Mouse (Mus musculus) effector memory CD4-positive, alpha-beta T cell, adult 5 months (primary cell): ENCODE results near the gene Cfap97d1. TPM values are rescaled to one million over a fixed set of nuclear protein-coding genes. Genes with fewer than 3 reads are reported as not detected.

ENCODE experiments used
- polyA plus RNA-seq: library from polyadenylated mRNA; unstranded; fragments of 100-300 nt; shearing (Covaris generic); gene quantifications from one replicate; pipeline ENCODE4 v1.2.1, GENCODE M21; 2017

Gene Cfap97d1
- not detected for polyA plus RNA-seq

DNA sequence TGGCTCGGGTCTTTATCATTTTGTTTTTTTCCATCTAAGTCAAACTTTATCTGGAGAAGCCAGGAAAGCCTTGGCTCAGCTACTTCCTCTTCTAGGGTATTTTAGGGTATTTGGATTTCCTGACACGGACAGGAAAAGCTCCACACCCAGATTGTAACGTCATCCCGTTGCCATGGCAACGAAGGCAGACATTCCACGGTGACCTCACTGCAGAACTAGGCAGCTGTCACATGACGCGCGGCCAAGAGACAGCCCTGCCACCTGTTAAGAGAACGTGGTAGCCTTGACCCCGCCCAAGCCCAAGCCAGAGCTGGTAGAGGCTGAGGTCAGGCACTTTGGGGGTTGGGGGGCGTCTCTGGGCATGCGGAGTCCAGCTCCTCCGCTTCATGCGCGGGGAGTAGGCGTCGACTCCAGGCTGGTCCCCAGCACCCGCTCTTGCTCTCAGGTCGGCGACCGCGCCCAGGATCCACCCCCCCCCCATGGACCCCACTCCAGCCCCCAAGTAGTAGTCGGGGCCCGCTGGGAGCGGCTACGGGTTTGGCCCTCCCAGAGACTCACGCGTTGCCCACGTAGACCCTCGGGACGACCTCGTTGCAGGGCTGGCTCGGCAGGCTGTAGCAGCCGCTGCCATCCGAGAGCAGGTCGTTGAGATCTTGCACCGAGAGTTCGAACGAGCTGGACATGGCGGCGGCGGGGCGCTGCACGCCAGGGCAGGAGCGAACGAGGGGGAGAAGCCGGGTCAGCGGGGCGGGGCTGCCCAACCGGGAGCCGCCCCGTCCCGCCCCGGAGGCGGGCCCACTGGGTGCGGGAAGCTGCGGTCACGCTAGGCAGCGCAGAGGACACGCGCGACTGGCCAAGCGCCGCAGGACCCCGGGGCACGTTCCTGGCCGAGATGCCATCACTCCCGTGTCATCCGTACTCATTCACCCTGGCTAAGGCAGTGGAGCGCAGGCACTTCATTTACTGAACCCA, at the start of gene Cfap97d1:
Gene Cfap97d1, plus strand, starts transcription at position 226 of the 972 bp plus-strand sequence.

DNA sequence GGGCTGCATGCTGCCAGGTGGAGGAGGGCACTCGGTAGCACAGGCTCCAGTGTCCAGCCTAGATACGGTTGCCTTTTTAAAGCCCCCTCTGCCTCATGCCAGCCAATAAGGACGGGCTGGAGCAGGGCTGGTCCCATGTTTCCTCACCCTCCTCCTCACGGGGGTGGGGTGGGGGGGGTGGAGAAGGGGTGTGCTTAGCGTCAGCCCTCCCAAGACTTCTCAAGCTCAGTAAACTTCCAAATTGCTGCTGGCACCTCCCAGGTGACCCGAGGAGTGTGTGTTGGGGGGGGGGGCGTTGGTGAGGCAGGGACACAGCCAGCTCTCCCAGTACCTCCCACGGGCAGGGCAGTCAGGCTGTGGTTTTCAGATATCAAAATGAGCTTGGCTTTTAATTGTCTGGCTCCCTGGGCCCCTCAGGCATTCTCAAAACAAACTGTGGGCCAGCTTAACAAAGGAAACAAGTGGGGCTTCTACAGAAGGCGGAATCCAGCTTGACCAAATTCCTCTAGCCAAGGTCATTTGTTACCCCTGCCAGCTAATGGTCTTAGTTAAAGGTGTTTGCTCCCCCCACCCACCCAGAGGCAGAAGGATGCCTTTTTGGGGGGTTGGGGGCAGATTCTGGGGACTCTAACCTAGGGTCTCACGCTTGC, 17.0 kb upstream of the Cfap97d1 start, which contains the start of gene Sost:
Gene Sost, minus strand, starts transcription at position 51 of the 650 bp plus-strand sequence.

DNA sequence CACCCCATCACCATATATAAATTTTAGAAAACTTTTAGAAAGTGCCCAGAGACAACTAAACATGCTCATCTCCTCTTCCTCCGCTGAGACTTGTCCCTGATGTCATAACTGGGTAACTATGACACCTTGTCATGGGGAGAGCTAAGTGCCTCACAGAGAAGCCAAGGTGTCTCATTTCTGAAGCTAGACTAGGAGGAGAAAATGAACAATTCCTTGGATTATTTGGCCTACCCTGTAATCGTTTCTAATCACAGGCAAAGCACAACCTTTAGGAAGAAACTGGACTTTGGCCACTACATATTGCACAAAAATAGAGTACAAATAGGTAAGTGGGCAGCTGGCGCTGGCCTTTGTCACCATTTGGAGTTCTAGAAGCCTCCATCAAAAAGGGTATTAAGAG, 2.8 kb downstream of the Cfap97d1 start, which contains the start of gene Dusp3:
Gene Dusp3, minus strand, starts transcription at position 101 of the 400 bp plus-strand sequence.

DNA sequence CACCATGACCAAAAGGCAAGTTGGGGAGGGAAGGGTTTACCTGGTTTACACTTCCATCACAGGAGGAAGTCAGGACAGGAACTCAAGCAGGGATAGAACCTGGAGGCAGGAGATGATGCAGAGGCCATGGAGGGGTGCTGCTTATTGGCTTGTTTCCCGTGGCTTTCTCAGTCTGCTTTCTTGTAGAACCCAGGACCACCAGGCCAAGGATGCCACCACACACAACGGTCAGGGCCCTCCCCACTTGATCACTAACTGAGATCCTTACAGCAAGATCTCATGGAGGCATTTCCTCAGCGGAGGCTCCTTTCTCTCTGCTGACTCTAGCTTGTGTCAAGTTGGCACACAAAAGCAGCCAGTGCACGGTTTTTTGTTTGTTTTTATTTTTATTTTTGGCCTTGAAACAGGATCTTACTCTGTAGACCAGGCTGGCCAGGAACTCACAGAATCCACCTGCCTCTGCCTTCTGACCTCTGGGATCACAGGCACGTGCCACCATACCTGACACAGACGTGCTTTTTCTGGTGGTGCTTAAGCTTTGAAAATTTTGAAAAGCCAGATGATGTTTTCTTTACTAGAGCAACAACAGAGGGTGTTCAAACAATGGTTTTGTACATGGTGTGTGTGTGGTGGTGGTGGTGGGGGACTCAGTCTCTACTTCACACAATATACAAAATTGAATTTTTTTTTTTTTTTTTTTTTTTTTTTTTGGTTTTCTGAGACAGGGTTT, 44.2 kb downstream of the Cfap97d1 start, which contains the start of gene Mpp3:
Gene Mpp3, minus strand, starts transcription at position 375 of the 730 bp plus-strand sequence.

DNA sequence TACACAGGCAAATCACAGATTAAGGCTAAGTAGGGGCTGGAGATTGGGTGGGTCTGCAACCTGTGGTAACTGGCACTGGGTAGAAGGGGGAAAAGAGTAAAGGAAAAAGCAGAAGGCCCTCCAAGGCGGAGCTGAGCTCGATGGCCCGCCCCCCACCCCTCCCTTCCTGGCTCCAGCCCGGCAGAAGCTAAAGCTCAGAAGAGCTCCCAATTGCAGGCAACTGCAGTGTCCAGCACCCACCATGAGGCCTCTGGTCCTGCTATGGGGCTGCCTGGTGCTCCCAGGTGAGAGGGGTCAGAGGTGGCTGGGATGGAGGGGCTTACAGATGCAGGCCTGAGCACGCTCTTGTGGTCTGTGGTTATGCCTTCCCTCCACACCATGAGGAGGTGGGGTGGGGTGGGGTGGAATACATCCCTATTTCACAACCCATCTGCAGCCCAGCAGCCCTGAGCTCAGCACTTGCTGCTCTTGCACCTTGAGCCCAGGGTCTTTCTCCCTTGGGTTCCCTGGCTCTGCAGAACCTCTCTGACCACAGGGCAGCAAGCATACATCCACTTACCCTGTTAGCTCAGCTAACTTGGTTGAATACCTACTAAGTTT, 57.4 kb downstream of the Cfap97d1 start, which contains the start of gene Cd300lg:
Gene Cd300lg, plus strand, starts transcription at position 160 of the 600 bp plus-strand sequence.

Other genes starting within 250 kb of the Cfap97d1 start
- gene Etv4, start 198.9 kb upstream of the Cfap97d1 start, polyA plus RNA-seq, result not detected
- not detected for gene Meox1, start 89.9 kb upstream of the Cfap97d1 start, polyA plus RNA-seq
- gene Sost, start 17.3 kb upstream of the Cfap97d1 start, polyA plus RNA-seq, result not detected
- gene Dusp3, start 2.7 kb downstream of the Cfap97d1 start, polyA plus RNA-seq, result 1.8 TPM
- not detected for gene Mpp3, start 44.2 kb downstream of the Cfap97d1 start, polyA plus RNA-seq
- not detected for gene Cd300lg, start 57.2 kb downstream of the Cfap97d1 start, polyA plus RNA-seq
- gene Mpp2, start 104.2 kb downstream of the Cfap97d1 start, polyA plus RNA-seq, result 6.8 TPM
- not detected for gene Ppy, start 117.0 kb downstream of the Cfap97d1 start, polyA plus RNA-seq
- gene Pyy, start 123.6 kb downstream of the Cfap97d1 start, polyA plus RNA-seq, result not detected
- not detected for gene Nags, start 161.2 kb downstream of the Cfap97d1 start, polyA plus RNA-seq
- 3.8 TPM for gene Tmem101, start 172.1 kb downstream of the Cfap97d1 start, polyA plus RNA-seq
- 76.2 TPM for gene Lsm12, start 201.0 kb downstream of the Cfap97d1 start, polyA plus RNA-seq
- 36.5 TPM for gene G6pc3, start 205.3 kb downstream of the Cfap97d1 start, polyA plus RNA-seq
- gene Hdac5, start 245.9 kb downstream of the Cfap97d1 start, polyA plus RNA-seq, result 46.4 TPM